Mouse (Mus musculus): ENCODE results near the gene Srpk1. TPM values are rescaled to one million over a fixed set of nuclear protein-coding genes. Genes with fewer than 3 reads are reported as not detected.

Gene Srpk1
- 146 TPM for polyA plus RNA-seq (2014; fragmentation: Illumina TruSeq; extraction: RNeasy Lipid Tissue Mini Kit (QIAGEN cat#74804); ENCODE audit: low replicate concordance)

GRCm38 (mm10) chr17:28622300-28622759 lies at the start of gene Srpk1:
Gene Srpk1 (minus strand): TSS chr17:28622709.

GRCm38 (mm10) chr17:28575244-28576125 lies 47.0 kb downstream of the Srpk1 start, which contains the start of gene Lhfpl5:
Gene Lhfpl5 (plus strand): TSS chr17:28575641.

GRCm38 (mm10) chr17:28560598-28560997 lies 61.9 kb downstream of the Srpk1 start, which contains the start of gene Clps:
Gene Clps (minus strand): TSS chr17:28560766.

GRCm38 (mm10) chr17:28549111-28549510 lies 73.4 kb downstream of the Srpk1 start, which contains the start of gene Clpsl2:
Gene Clpsl2 (plus strand): TSS chr17:28549411.

Other genes with a start within 250 kb of the Srpk1 start
- 9.9 TPM for gene Fkbp5, start 105.2 kb downstream of the Srpk1 start, polyA plus RNA-seq (2014; fragmentation: Illumina TruSeq; extraction: RNeasy Lipid Tissue Mini Kit (QIAGEN cat#74804); ENCODE audit: low replicate concordance)
- gene Armc12, start 91.9 kb downstream of the Srpk1 start, polyA plus RNA-seq (2014; fragmentation: Illumina TruSeq; extraction: RNeasy Lipid Tissue Mini Kit (QIAGEN cat#74804); ENCODE audit: low replicate concordance), result not detected
- gene Clpsl2, start 73.3 kb downstream of the Srpk1 start, polyA plus RNA-seq (2014; fragmentation: Illumina TruSeq; extraction: RNeasy Lipid Tissue Mini Kit (QIAGEN cat#74804); ENCODE audit: low replicate concordance), result not detected
- gene Clps, start 61.9 kb downstream of the Srpk1 start, polyA plus RNA-seq (2014; fragmentation: Illumina TruSeq; extraction: RNeasy Lipid Tissue Mini Kit (QIAGEN cat#74804); ENCODE audit: low replicate concordance), result 18.5 TPM
- gene Lhfpl5, start 47.1 kb downstream of the Srpk1 start, polyA plus RNA-seq (2014; fragmentation: Illumina TruSeq; extraction: RNeasy Lipid Tissue Mini Kit (QIAGEN cat#74804); ENCODE audit: low replicate concordance), result not detected
- gene Slc26a8, start 67.5 kb upstream of the Srpk1 start, polyA plus RNA-seq (2014; fragmentation: Illumina TruSeq; extraction: RNeasy Lipid Tissue Mini Kit (QIAGEN cat#74804); ENCODE audit: low replicate concordance), result not detected
- gene Mapk14, start 68.6 kb upstream of the Srpk1 start, polyA plus RNA-seq (2014; fragmentation: Illumina TruSeq; extraction: RNeasy Lipid Tissue Mini Kit (QIAGEN cat#74804); ENCODE audit: low replicate concordance), result 42.8 TPM
- gene AC170998.1, start 103.4 kb upstream of the Srpk1 start, polyA plus RNA-seq (2014; fragmentation: Illumina TruSeq; extraction: RNeasy Lipid Tissue Mini Kit (QIAGEN cat#74804); ENCODE audit: low replicate concordance), result 1.7 TPM
- 3.9 TPM for gene Mapk13, start 146.6 kb upstream of the Srpk1 start, polyA plus RNA-seq (2014; fragmentation: Illumina TruSeq; extraction: RNeasy Lipid Tissue Mini Kit (QIAGEN cat#74804); ENCODE audit: low replicate concordance)
- gene Brpf3, start 178.4 kb upstream of the Srpk1 start, polyA plus RNA-seq (2014; fragmentation: Illumina TruSeq; extraction: RNeasy Lipid Tissue Mini Kit (QIAGEN cat#74804); ENCODE audit: low replicate concordance), result 34.0 TPM
- 0.33 TPM for gene Pnpla1, start 235.7 kb upstream of the Srpk1 start, polyA plus RNA-seq (2014; fragmentation: Illumina TruSeq; extraction: RNeasy Lipid Tissue Mini Kit (QIAGEN cat#74804); ENCODE audit: low replicate concordance)

All from small intestine, adult 10 weeks (tissue).